Mouse (Mus musculus): ENCODE results near the gene Ddx6. TPM values are rescaled to one million over a fixed set of nuclear protein-coding genes. Genes with fewer than 3 reads are reported as not detected.

The Ddx6 gene
- polyA plus RNA-seq, 1 experiment from 2014 or later, result 39.0 TPM

- peak; percentile 54 for ATAC-seq (ENCODE audit: insufficient number of reproducible peaks, insufficient read depth, low FRiP score, low read depth)
- H3K4me3 ChIP-seq (ENCODE audit: low read depth, low read length), result peak overlapping the region; percentile 13; the same call in 1 of the 2 replicates
- H3K27ac ChIP-seq (ENCODE audit: low read length), result peak overlapping the region; percentile 10; the same call in 1 of the 2 replicates
- 0 out of 2 replicates have a peak overlapping the region, but pooled peaks have one; percentile 1 for H3K9ac ChIP-seq (replicated peaks; ENCODE audit: low read depth, low read length)
- H3K4me1 ChIP-seq (ENCODE audit: control insufficient read depth, insufficient read depth, low read length), result peaks cover 7% of the 10 kb centered on the region
- 8% methylated on average over 18 of the region's 18 CpGs for WGBS
- no peaks in the 10 kb centered on the region for H3K9me3 ChIP-seq (ENCODE audit: control insufficient read depth, low read depth, low read length)
- no peaks in the 10 kb centered on the region for H3K27me3 ChIP-seq (ENCODE audit: control insufficient read depth, insufficient read depth, low read length)
- H3K36me3 ChIP-seq (ENCODE audit: control insufficient read depth, insufficient read depth, low read length), result no peaks in the 10 kb centered on the region
- peak overlapping the region; percentile 39 for H3K4me2 ChIP-seq (replicated peaks; ENCODE audit: low read depth, low read length)
Observed at GRCm38 (mm10) chr9:44598899-44599495, 5.7 kb upstream of the Ddx6 start.

DNA sequence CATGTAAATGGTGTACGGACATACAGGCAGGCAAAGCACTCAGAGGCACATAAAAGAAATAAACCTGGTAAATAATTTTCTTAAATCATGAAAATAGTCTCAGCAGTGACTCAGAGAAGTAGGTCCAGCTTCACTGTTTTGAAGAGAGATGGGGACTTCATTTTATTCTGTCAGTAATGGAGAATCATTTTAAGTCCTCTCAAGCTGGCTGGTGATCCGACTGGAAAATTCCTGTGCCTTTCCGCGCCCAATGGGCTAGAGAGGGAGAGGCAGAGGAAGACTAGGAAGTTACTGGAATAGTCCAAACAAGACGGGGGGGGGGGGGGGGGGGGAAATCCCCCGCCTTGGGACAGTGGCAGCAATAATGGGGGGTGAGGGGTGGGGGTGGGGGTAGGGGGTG lies 5.1 kb upstream of the Ddx6 start:
- H3K9me3 ChIP-seq (ENCODE audit: control insufficient read depth, low read depth, low read length), result no peaks in the 10 kb centered on the region
- H3K4me3 ChIP-seq (ENCODE audit: low read depth, low read length), result no peak overlapping the region
- ATAC-seq (ENCODE audit: insufficient number of reproducible peaks, insufficient read depth, low FRiP score, low read depth), result no peak
- no peak overlapping the region for H3K9ac ChIP-seq (replicated peaks; ENCODE audit: low read depth, low read length)
- no peaks in the 10 kb centered on the region for H3K36me3 ChIP-seq (ENCODE audit: control insufficient read depth, insufficient read depth, low read length)
- peak overlapping the region; percentile 39 for H3K4me2 ChIP-seq (replicated peaks; ENCODE audit: low read depth, low read length)
- peaks cover 7% of the 10 kb centered on the region for H3K4me1 ChIP-seq (ENCODE audit: control insufficient read depth, insufficient read depth, low read length)
- no peaks in the 10 kb centered on the region for H3K27me3 ChIP-seq (ENCODE audit: control insufficient read depth, insufficient read depth, low read length)
- WGBS, result 23% methylated on average over 5 of the region's 6 CpGs
- no peak overlapping the region; the same call in 1 of the 2 replicates for H3K27ac ChIP-seq (ENCODE audit: low read length)

GRCm38 (mm10) chr9:44600801-44601200 lies 3.9 kb upstream of the Ddx6 start:
- Histone ChIP-seq H3K36me3 (ENCODE audit: control insufficient read depth, insufficient read depth, low read length) (no peaks in the 10 kb centered on the region), H3K27ac (ENCODE audit: low read length) (no peak overlapping the region), H3K27me3 (ENCODE audit: control insufficient read depth, insufficient read depth, low read length) (no peaks in the 10 kb centered on the region), H3K9me3 (ENCODE audit: control insufficient read depth, low read depth, low read length) (no peaks in the 10 kb centered on the region), H3K4me2 (replicated peaks; ENCODE audit: low read depth, low read length) (no peak overlapping the region), H3K4me3 (ENCODE audit: low read depth, low read length) (no peak overlapping the region), H3K4me1 (ENCODE audit: control insufficient read depth, insufficient read depth, low read length) (peaks cover 7% of the 10 kb centered on the region), H3K9ac (replicated peaks; ENCODE audit: low read depth, low read length) (no peak overlapping the region)
- 85% methylated on average over 6 of the region's 6 CpGs for WGBS
- ATAC-seq (ENCODE audit: insufficient number of reproducible peaks, insufficient read depth, low FRiP score, low read depth), result no peak

DNA sequence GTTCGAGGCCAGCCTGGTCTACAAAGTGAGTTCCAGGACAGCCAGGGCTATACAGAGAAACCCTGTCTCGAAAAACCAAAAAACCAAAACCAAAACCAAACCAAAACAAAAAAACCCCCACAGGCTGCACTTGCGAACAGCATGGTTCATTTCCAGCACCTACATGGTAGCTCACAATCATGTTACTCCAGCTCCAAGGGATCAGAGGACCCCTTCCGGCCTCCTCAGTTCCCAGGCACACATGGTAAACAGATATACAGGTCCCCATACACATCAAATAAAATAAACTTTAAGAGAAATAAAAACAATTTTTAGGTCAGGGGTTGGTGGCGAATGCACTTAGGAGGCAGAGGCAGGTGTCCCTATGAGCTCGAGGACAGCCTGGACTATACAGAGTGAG lies 1.9 kb upstream of the Ddx6 start:
- Histone ChIP-seq H3K36me3 (ENCODE audit: control insufficient read depth, insufficient read depth, low read length) (peaks cover 6% of the 10 kb centered on the region), H3K4me3 (ENCODE audit: low read depth, low read length) (peak overlapping the region; percentile 99), H3K4me1 (ENCODE audit: control insufficient read depth, insufficient read depth, low read length) (peaks cover 15% of the 10 kb centered on the region), H3K4me2 (replicated peaks; ENCODE audit: low read depth, low read length) (peak overlapping the region; percentile 76), H3K9ac (replicated peaks; ENCODE audit: low read depth, low read length) (no peak overlapping the region), H3K27me3 (ENCODE audit: control insufficient read depth, insufficient read depth, low read length) (no peaks in the 10 kb centered on the region), H3K9me3 (ENCODE audit: control insufficient read depth, low read depth, low read length) (no peaks in the 10 kb centered on the region), H3K27ac (ENCODE audit: low read length) (no peak overlapping the region)
- 70% methylated on average over 6 of the region's 6 CpGs for WGBS
- no peak for ATAC-seq (ENCODE audit: insufficient number of reproducible peaks, insufficient read depth, low FRiP score, low read depth)

GRCm38 (mm10) chr9:44603454-44604289 lies 1.0 kb upstream of the Ddx6 start:
- H3K27me3 ChIP-seq (ENCODE audit: control insufficient read depth, insufficient read depth, low read length), result no peaks in the 10 kb centered on the region
- peak overlapping the region; percentile 76 for H3K4me2 ChIP-seq (replicated peaks; ENCODE audit: low read depth, low read length)
- H3K36me3 ChIP-seq (ENCODE audit: control insufficient read depth, insufficient read depth, low read length), result peaks cover 11% of the 10 kb centered on the region
- ATAC-seq (ENCODE audit: insufficient number of reproducible peaks, insufficient read depth, low FRiP score, low read depth), result peak; percentile 73; the same call in 1 of the 2 replicates
- peaks cover 23% of the 10 kb centered on the region for H3K4me1 ChIP-seq (ENCODE audit: control insufficient read depth, insufficient read depth, low read length)
- H3K27ac ChIP-seq (ENCODE audit: low read length), result peak overlapping the region; percentile 99
- H3K9ac ChIP-seq (replicated peaks; ENCODE audit: low read depth, low read length), result peak overlapping the region; percentile 100
- WGBS, result under 1% methylated on average over 38 of the region's 38 CpGs
- H3K4me3 ChIP-seq (ENCODE audit: low read depth, low read length), result peak overlapping the region; percentile 99
- H3K9me3 ChIP-seq (ENCODE audit: control insufficient read depth, low read depth, low read length), result no peaks in the 10 kb centered on the region

GRCm38 (mm10) chr9:44604290-44604778 lies 358 bp upstream of the Ddx6 start:
- 0% methylated on average over 39 of the region's 65 CpGs for WGBS
- Histone ChIP-seq H3K4me3 (ENCODE audit: low read depth, low read length) (peak overlapping the region; percentile 99), H3K36me3 (ENCODE audit: control insufficient read depth, insufficient read depth, low read length) (peaks cover 17% of the 10 kb centered on the region), H3K9ac (replicated peaks; ENCODE audit: low read depth, low read length) (peak overlapping the region; percentile 100), H3K27ac (ENCODE audit: low read length) (peak overlapping the region; percentile 99), H3K9me3 (ENCODE audit: control insufficient read depth, low read depth, low read length) (no peaks in the 10 kb centered on the region), H3K4me2 (replicated peaks; ENCODE audit: low read depth, low read length) (peak overlapping the region; percentile 76), H3K27me3 (ENCODE audit: control insufficient read depth, insufficient read depth, low read length) (no peaks in the 10 kb centered on the region), H3K4me1 (ENCODE audit: control insufficient read depth, insufficient read depth, low read length) (peaks cover 18% of the 10 kb centered on the region)
- ATAC-seq (ENCODE audit: insufficient number of reproducible peaks, insufficient read depth, low FRiP score, low read depth), result peak; percentile 75

GRCm38 (mm10) chr9:44605616-44606165 lies 999 bp downstream of the Ddx6 start:
- Histone ChIP-seq H3K9ac (replicated peaks; ENCODE audit: low read depth, low read length) (peak overlapping the region; percentile 100), H3K4me1 (ENCODE audit: control insufficient read depth, insufficient read depth, low read length) (peaks cover 17% of the 10 kb centered on the region), H3K36me3 (ENCODE audit: control insufficient read depth, insufficient read depth, low read length) (peaks cover 28% of the 10 kb centered on the region), H3K4me2 (replicated peaks; ENCODE audit: low read depth, low read length) (peak overlapping the region; percentile 83), H3K4me3 (ENCODE audit: low read depth, low read length) (peak overlapping the region; percentile 99), H3K27ac (ENCODE audit: low read length) (peak overlapping the region; percentile 99), H3K27me3 (ENCODE audit: control insufficient read depth, insufficient read depth, low read length) (no peaks in the 10 kb centered on the region), H3K9me3 (ENCODE audit: control insufficient read depth, low read depth, low read length) (no peaks in the 10 kb centered on the region)
- no peak for ATAC-seq (ENCODE audit: insufficient number of reproducible peaks, insufficient read depth, low FRiP score, low read depth)
- under 1% methylated on average over 13 of the region's 13 CpGs for WGBS

DNA sequence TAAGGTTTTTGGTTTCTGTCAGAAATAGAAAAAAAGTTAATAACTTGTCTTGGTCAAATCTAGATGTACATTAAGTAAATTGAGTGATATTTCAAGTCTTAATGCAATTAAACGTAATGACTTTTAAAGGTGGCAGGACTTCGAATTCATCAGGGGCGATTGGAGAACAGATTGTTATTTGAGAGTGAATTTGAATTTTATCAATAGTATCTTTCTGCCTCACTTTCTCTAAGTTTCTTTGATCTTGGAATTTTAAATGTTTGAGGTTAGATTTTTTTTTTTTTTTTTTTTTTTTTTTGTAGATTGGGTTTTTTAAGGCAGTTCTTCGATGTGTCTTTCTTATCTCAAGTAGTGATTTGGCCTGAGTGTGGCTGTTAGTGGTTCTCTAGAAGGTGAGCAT lies 2.0 kb downstream of the Ddx6 start:
- peaks cover 32% of the 10 kb centered on the region for H3K36me3 ChIP-seq (ENCODE audit: control insufficient read depth, insufficient read depth, low read length)
- no peak for ATAC-seq (ENCODE audit: insufficient number of reproducible peaks, insufficient read depth, low FRiP score, low read depth)
- H3K4me1 ChIP-seq (ENCODE audit: control insufficient read depth, insufficient read depth, low read length), result peaks cover 17% of the 10 kb centered on the region
- no peaks in the 10 kb centered on the region for H3K27me3 ChIP-seq (ENCODE audit: control insufficient read depth, insufficient read depth, low read length)
- no peaks in the 10 kb centered on the region for H3K9me3 ChIP-seq (ENCODE audit: control insufficient read depth, low read depth, low read length)
- H3K4me2 ChIP-seq (replicated peaks; ENCODE audit: low read depth, low read length), result peak overlapping the region; percentile 83
- WGBS, result 59% methylated on average over 4 of the region's 4 CpGs
- 0 out of 2 replicates have a peak overlapping the region, but pooled peaks have one; percentile 100 for H3K9ac ChIP-seq (replicated peaks; ENCODE audit: low read depth, low read length)
- peak overlapping the region; percentile 99 for H3K4me3 ChIP-seq (ENCODE audit: low read depth, low read length)
- no peak overlapping the region for H3K27ac ChIP-seq (ENCODE audit: low read length)
